Mouse (Mus musculus): ENCODE data around the gene Tnfrsf12a. TPM values are rescaled to one million over a fixed set of nuclear protein-coding genes. Genes with fewer than 3 reads are reported as not detected.

Gene Tnfrsf12a
- polyA plus RNA-seq, 1 experiment = not detected

DNA sequence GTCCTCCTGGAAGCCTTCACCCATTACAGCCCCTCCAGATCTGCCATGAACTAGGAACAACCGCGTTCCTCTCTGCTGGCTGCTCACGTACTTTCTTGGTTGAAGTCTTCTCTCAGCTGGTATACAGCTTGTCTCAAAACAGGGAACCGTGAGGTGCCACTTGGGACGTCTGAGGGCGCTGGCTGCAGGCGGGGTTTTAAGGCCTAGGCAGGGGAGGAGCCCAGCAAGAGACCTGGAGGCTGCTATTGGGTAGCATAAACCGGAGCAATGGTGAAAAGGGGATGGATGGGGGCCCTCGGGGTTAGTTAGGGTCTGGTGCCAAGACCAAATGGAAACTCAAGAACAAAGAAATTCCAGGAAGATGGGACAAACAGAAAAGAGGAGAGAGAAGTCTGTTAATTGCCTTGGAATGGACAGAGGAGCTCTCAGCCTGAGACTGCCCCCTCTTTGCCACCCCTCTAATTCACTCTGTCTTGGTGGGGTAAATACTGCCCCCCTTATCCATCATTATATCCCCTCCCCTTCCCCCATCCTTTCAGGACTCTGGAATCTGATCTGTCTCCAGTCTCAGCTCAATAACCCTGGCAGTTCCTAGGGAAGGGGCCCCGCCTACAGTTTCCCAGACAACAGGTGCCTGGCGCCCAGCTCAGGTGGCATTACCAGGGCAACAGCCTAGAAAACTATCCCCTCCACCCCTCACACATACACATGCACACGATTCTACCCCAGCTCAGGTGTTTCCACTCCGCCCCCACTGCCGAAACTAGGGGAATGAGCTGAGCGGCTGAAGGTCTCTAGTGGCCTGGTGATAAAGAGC lies 6.8 kb upstream of the Tnfrsf12a start, which contains the start of gene Cldn9:
Gene Cldn9, minus strand, starts transcription at position 171 of the 817 bp plus-strand sequence.
- 48% methylated on average over 15 of the region's 15 CpGs for WGBS
- no peak for TF ChIP-seq POLR2A (IDR thresholded peaks at IDR 0.05; ENCODE audit: insufficient read depth, low read depth, low read length)
- no peak for TF ChIP-seq CTCF (IDR thresholded peaks at IDR 0.05; ENCODE audit: insufficient read depth, low read depth, low read length)
- no peak within 1 kb of the TSS for H3K27ac ChIP-seq (ENCODE audit: insufficient read depth, low read depth, low read length)
- H3K4me3 ChIP-seq (ENCODE audit: insufficient read depth, low read depth, low read length) = no peak within 1 kb of the TSS
- H3K4me1 ChIP-seq (ENCODE audit: control insufficient read depth, insufficient read depth, low read length) = peaks cover 8% of the 10 kb centered on the region; the same call in 1 of the 2 replicates

DNA sequence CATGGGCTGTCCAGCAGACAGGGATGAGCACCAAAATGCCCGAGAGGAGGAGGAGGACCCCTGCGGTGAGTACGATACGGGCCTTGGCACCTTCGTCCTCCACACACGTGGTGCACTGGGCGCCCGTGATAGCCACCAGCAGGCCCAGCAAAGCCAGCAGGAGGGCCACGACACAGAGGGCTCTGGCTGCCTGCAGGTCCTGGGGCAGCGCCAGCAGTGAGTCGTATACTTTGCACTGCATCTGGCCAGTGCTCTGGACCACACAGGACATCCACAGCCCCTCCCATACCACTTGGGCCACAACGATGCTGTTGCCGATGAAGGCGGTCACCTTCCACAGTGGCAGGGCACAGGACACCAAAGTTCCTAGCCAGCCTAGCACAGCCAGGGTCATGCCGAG lies 6.0 kb upstream of the Tnfrsf12a start:
- no peak for TF ChIP-seq CTCF (IDR thresholded peaks at IDR 0.05; ENCODE audit: insufficient read depth, low read depth, low read length)
- no peak for TF ChIP-seq POLR2A (IDR thresholded peaks at IDR 0.05; ENCODE audit: insufficient read depth, low read depth, low read length)
- H3K4me1 ChIP-seq (ENCODE audit: control insufficient read depth, insufficient read depth, low read length) = peaks cover 8% of the 10 kb centered on the region; the same call in 1 of the 2 replicates
- 34% methylated on average over 15 of the region's 15 CpGs for WGBS
- H3K27ac ChIP-seq (ENCODE audit: insufficient read depth, low read depth, low read length) = no peak overlapping the region
- no peak overlapping the region for H3K4me3 ChIP-seq (ENCODE audit: insufficient read depth, low read depth, low read length)

DNA sequence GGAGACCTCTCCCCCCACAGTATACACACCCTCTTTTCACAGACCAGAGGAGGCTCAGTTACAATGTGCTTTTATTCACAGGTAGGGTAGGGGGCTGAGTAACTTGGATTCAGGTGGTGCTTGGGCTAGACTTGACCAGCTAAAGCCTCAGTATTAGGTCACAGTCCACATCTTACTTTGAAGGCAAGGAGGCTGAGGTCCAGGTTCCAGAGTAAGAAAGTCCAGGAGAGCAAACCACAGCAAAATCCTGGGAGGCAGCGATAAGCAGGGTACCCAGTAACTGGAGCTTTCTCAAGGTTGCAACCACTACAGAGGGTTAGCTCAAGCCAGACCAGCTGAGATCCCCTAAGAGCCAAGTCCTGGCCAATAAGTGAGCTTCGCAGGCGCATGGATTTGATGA lies 5.3 kb upstream of the Tnfrsf12a start:
- Histone ChIP-seq H3K4me3 (ENCODE audit: insufficient read depth, low read depth, low read length) (no peak overlapping the region), H3K4me1 (ENCODE audit: control insufficient read depth, insufficient read depth, low read length) (peaks cover 8% of the 10 kb centered on the region; the same call in 1 of the 2 replicates), H3K27ac (ENCODE audit: insufficient read depth, low read depth, low read length) (no peak overlapping the region)
- no peak for TF ChIP-seq POLR2A (IDR thresholded peaks at IDR 0.05; ENCODE audit: insufficient read depth, low read depth, low read length)
- TF ChIP-seq CTCF (IDR thresholded peaks at IDR 0.05; ENCODE audit: insufficient read depth, low read depth, low read length) = no peak
- WGBS = 85% methylated on average over 3 of the region's 3 CpGs

DNA sequence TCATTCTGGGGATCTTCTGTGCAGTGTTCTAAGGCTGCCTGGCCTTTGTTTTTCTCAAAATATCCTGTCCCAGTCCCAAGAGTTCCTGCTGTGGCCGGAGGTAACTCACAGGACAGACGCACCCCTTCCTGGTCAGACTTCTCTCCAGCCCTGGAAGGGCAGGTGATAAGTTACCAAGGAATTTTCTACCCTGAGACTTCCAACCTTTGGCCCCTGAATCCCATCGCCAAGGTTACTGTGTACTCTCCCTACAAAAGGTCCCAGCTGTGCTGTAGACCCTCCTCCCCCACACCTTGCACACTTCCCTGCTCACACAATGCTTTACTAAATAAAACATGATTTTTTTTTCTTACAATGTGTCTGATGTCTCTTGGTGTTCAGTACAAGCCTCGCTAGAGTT lies 4.8 kb upstream of the Tnfrsf12a start:
- Histone ChIP-seq H3K27ac (ENCODE audit: insufficient read depth, low read depth, low read length) (no peak overlapping the region), H3K4me3 (ENCODE audit: insufficient read depth, low read depth, low read length) (no peak overlapping the region), H3K4me1 (ENCODE audit: control insufficient read depth, insufficient read depth, low read length) (peaks cover 8% of the 10 kb centered on the region; the same call in 1 of the 2 replicates)
- 69% methylated on average over 4 of the region's 4 CpGs for WGBS
- TF ChIP-seq CTCF (IDR thresholded peaks at IDR 0.05; ENCODE audit: insufficient read depth, low read depth, low read length) = no peak
- no peak for TF ChIP-seq POLR2A (IDR thresholded peaks at IDR 0.05; ENCODE audit: insufficient read depth, low read depth, low read length)

DNA sequence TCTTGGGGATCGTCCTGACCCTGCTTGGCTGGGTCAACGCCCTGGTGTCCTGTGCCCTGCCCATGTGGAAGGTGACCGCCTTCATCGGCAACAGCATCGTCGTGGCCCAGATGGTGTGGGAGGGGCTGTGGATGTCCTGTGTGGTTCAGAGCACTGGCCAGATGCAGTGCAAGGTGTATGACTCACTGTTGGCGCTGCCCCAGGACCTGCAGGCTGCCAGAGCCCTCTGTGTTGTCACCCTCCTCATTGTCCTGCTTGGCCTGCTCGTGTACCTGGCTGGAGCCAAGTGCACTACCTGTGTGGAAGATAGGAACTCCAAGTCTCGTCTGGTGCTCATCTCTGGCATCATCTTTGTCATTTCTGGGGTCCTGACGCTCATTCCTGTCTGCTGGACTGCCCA lies 3.8 kb upstream of the Tnfrsf12a start:
- WGBS = 77% methylated on average over 10 of the region's 10 CpGs
- Histone ChIP-seq H3K4me3 (ENCODE audit: insufficient read depth, low read depth, low read length) (no peak overlapping the region), H3K4me1 (ENCODE audit: control insufficient read depth, insufficient read depth, low read length) (peaks cover 17% of the 10 kb centered on the region; the same call in 1 of the 2 replicates), H3K27ac (ENCODE audit: insufficient read depth, low read depth, low read length) (no peak overlapping the region)
- TF ChIP-seq POLR2A (IDR thresholded peaks at IDR 0.05; ENCODE audit: insufficient read depth, low read depth, low read length) (no peak), CTCF (IDR thresholded peaks at IDR 0.05; ENCODE audit: insufficient read depth, low read depth, low read length) (no peak)

DNA sequence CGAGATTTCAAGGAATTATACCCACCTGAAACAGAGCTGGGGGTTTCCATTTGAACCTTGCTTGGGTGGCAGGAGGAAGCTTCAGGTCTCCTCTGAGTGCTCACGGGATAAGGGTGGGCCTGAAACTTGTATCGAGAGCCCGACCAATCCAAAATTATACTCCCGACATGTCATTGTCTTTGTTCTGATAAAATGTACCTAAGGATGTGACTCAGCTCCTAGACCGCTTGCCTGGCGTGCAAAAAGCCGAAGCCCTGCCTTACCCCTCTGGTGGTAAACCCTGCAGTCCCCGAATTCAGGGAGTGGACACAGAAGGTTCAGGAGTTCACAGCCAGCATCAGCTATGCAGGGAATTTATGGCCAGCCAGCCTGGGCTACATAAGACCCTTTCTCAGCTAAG lies 3.1 kb upstream of the Tnfrsf12a start:
- H3K4me3 ChIP-seq (ENCODE audit: insufficient read depth, low read depth, low read length) = no peak overlapping the region
- H3K27ac ChIP-seq (ENCODE audit: insufficient read depth, low read depth, low read length) = no peak overlapping the region
- TF ChIP-seq POLR2A (IDR thresholded peaks at IDR 0.05; ENCODE audit: insufficient read depth, low read depth, low read length) = no peak
- peaks cover 24% of the 10 kb centered on the region for H3K4me1 ChIP-seq (ENCODE audit: control insufficient read depth, insufficient read depth, low read length)
- 85% methylated on average over 9 of the region's 9 CpGs for WGBS

DNA sequence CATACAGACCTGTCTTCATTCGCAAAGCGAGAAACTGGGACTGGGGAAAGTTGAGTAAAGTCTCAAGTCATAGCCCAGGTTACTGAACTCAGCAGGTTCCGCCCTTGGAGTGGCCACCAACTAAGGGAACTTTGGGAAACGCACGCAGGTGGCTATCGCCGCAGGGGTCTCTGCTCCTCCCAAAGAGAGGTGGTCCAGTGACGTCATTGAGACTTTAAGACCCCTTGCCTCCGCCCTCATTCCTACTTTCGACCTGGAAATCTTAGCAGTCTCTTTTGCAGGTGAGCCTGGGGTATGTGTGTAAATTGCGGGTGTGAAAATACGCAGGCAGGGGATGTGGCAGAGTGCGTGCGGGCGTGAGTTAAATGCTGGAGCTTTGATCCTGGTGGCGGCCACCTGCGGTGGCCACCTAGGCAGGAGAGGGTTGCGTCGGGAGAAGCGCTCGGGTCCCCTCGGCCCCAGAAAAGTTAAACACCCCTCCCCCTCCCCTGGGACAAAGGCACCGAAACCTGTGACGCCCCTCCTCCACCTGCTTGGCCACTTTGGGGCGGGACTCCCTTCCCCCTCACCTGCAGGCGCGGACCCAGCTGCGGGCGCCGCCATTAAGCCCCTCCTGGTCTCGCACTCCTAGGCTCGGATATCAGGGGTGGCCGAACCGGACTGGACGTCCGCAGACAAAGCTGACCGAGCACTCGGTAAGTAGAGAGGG lies 2.0 kb upstream of the Tnfrsf12a start, which contains the start of gene Cldn6:
Gene Cldn6, plus strand, starts transcription at position 123 of the 709 bp plus-strand sequence.
- no peak for TF ChIP-seq POLR2A (IDR thresholded peaks at IDR 0.05; ENCODE audit: insufficient read depth, low read depth, low read length)
- no peak for TF ChIP-seq CTCF (IDR thresholded peaks at IDR 0.05; ENCODE audit: insufficient read depth, low read depth, low read length)
- WGBS = 5% methylated on average over 38 of the region's 38 CpGs
- Histone ChIP-seq H3K4me1 (ENCODE audit: control insufficient read depth, insufficient read depth, low read length) (peaks cover 35% of the 10 kb centered on the region), H3K4me3 (ENCODE audit: insufficient read depth, low read depth, low read length) (no peak within 1 kb of the TSS), H3K27ac (ENCODE audit: insufficient read depth, low read depth, low read length) (no peak within 1 kb of the TSS)

DNA sequence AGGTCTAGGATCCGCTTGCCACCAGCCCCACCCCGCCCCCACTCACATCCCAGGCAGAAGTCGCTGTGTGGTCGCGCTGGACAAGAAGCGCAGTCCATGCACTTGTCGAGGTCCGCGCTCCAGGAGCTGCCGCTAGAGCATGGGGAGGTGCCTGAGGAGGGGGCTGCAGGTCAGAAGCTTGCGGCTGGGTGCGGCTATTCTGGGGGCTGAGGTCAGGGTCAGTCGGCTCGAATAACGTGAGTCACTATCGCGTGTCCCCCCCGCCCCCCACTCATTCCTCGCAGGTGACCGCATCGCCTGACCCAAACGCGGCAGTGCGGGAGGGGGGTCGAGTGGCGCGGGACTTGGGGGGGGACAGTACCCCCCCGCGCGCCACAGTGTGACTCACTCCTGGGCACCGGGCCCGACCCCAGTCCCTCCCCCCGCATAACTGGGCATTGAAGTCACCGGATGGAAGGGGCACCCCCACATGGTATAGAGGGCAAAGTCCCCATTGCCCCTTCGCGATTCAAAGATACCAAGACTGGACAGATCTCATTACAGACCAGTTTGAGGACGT lies 716 bp downstream of the Tnfrsf12a start:
- WGBS = 2% methylated on average over 37 of the region's 37 CpGs
- TF ChIP-seq CTCF (IDR thresholded peaks at IDR 0.05; ENCODE audit: insufficient read depth, low read depth, low read length) = no peak
- TF ChIP-seq POLR2A (IDR thresholded peaks at IDR 0.05; ENCODE audit: insufficient read depth, low read depth, low read length) = no peak
- Histone ChIP-seq H3K4me3 (ENCODE audit: insufficient read depth, low read depth, low read length) (peak overlapping the region; percentile 63), H3K4me1 (ENCODE audit: control insufficient read depth, insufficient read depth, low read length) (peaks cover 39% of the 10 kb centered on the region), H3K27ac (ENCODE audit: insufficient read depth, low read depth, low read length) (no peak overlapping the region)

Data from olfactory bulb, adult 2 months (tissue).